Mouse (Mus musculus) cerebellum, adult 18-20 months (tissue): ENCODE data around the gene Mef2c.

Experiments
- DNase-seq, 2 experiments: peaks; one replicate each; pipeline ENCODE4 v3.0.0; 2021

The Mef2c gene

GRCm38 (mm10) chr13:83503919-83504318 is at the start of gene Mef2c:
Mef2c (plus strand) TSS chr13:83504034.
- no peak for DNase-seq

GRCm38 (mm10) chr13:83458729-83459128 is 45.1 kb upstream of the Mef2c start:
- no peak for DNase-seq

- DNase-seq, result no peak
Measured at GRCm38 (mm10) chr13:83459600-83459999, 44.2 kb upstream of the Mef2c start.

- DNase-seq, result no peak
Measured at GRCm38 (mm10) chr13:83460620-83461019, 43.2 kb upstream of the Mef2c start.

GRCm38 (mm10) chr13:83461556-83461955 is 42.3 kb upstream of the Mef2c start:
- DNase-seq, result no peak

GRCm38 (mm10) chr13:83466756-83467155 is 37.1 kb upstream of the Mef2c start:
- DNase-seq, result no peak

GRCm38 (mm10) chr13:83468794-83469193 is 35.0 kb upstream of the Mef2c start:
- DNase-seq, result no peak

- DNase-seq, result no peak
Measured at GRCm38 (mm10) chr13:83473755-83474154, 30.1 kb upstream of the Mef2c start.

GRCm38 (mm10) chr13:83480388-83480787 is 23.4 kb upstream of the Mef2c start:
- DNase-seq, result no peak

- no peak for DNase-seq
Measured at GRCm38 (mm10) chr13:83481310-83481709, 22.5 kb upstream of the Mef2c start.

- DNase-seq, result no peak
Measured at GRCm38 (mm10) chr13:83482087-83482486, 21.7 kb upstream of the Mef2c start.

- DNase-seq, result no peak
Measured at GRCm38 (mm10) chr13:83484215-83484614, 19.6 kb upstream of the Mef2c start.

- no peak for DNase-seq
Measured at GRCm38 (mm10) chr13:83484721-83485369, 19.0 kb upstream of the Mef2c start.

GRCm38 (mm10) chr13:83492051-83492450 is 11.8 kb upstream of the Mef2c start:
- no peak for DNase-seq

GRCm38 (mm10) chr13:83497708-83498107 is 6.1 kb upstream of the Mef2c start:
- DNase-seq, result no peak

- DNase-seq, result no peak
Measured at GRCm38 (mm10) chr13:83499526-83499925, 4.3 kb upstream of the Mef2c start.

GRCm38 (mm10) chr13:83507687-83508086 is 3.9 kb downstream of the Mef2c start:
- DNase-seq, result no peak

GRCm38 (mm10) chr13:83515013-83515547 is 11.2 kb downstream of the Mef2c start:
- no peak for DNase-seq

GRCm38 (mm10) chr13:83517660-83518609 is 14.1 kb downstream of the Mef2c start:
- peak; percentile 49 to 53 for DNase-seq

- DNase-seq, result no peak
Measured at GRCm38 (mm10) chr13:83520807-83521206, 17.0 kb downstream of the Mef2c start.

- peak; percentile 70 to 72 for DNase-seq
Measured at GRCm38 (mm10) chr13:83523232-83523969, 19.6 kb downstream of the Mef2c start.

- DNase-seq, result peak; percentile 70 to 78
Measured at GRCm38 (mm10) chr13:83524159-83524901, 20.5 kb downstream of the Mef2c start.
